Mouse (Mus musculus) Muller cell, postnatal 12 days (primary cell): ENCODE measurements around the gene Gm2956.
"Not testable (repeated sequence)": the region's sequence is repeated elsewhere in the genome, so short reads cannot be mapped to it uniquely, and the experiment has no call there.

Experiments used
- DNase-seq: peaks from one replicate; pipeline ENCODE4 v3.0.0-alpha.2; 2015; ENCODE audit errors: inconsistent ontology term

Gene Gm2956

DNA sequence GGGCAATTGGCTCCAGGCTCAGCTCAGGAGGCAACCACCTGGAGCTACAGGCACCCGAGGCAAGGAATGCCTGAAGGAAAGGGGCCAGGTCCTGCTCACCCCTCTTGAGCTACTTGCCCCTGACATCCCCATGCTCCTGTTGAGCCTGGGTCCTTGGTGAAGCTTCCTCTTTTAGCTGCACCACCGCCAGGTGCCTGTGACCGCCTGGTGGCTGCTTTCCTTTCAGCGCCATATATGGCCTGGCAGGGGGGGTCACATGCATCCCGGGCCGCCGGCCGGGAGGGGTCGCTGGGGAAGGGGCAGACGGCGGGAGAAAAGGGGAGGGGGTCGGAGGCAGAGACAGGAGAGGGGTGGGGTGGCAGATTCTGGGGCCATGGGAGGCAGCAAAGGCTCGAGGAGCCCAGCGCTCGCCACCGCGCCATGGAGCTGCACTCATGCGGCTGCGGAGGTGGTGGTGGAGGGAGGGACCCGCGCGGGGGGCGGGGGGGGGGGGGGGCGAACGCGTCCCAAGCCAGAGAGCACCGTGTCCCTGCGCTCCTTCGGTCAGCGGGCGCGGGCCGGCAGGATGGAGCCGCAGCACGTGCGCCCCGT is at the start of gene Gm2956:
Gene Gm2956 (plus strand): TSS at position 541 of the 591 bp plus-strand sequence.
- DNase-seq, result not testable (repeated sequence)

DNA sequence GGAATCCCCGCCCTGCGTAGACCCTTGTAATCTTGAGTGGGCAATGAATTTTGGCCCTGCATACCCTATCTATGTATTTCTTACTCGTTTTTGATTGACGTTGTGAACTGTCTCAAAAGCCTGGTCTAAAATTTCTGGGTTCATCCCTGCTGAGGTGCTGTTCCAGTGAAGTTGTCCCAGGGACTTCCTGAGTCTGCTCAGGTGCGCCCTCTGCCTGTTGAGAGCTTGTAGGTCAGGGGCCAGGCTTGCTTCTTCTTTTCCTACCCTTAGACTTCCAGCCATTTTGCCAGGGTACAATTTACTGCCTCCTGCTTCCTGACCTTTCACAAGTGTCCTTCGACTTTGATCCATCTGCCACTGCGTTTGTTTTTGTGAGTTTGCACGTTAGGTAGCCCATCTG is 979 bp downstream of the Gm2956 start:
- DNase-seq, result not testable (repeated sequence)

DNA sequence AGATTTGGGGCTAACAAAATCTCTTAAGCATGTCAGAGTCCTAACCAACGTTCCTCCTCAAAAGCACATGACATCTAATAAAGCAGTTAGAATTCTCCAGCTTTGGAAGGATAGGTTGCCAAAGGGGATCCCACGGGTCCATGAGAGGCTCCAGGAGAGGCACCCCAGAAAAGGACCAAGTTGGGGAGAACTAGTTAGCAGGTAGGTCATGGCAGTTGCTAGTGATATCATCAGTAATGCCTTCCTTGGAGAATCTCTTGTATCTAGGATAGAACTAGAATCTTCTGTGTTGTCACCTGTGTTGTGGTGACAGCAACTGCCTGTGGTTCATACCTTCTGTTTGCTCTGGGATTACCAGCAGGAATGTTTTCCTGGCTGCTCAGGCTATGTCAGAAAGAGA is 62.4 kb downstream of the Gm2956 start, which contains the start of gene Gm10413:
Gene Gm10413 (plus strand): TSS at position 301 of the 400 bp plus-strand sequence.
- DNase-seq, result not testable (repeated sequence)
